Mouse (Mus musculus): ENCODE measurements around the gene Scnn1a.

Scnn1a gene

GRCm38 (mm10) chr6:125309406-125309805 lies 11.1 kb upstream of the Scnn1a start:
- no peak for DNase-seq (ENCODE audit: low spot score in 2 of 2)

GRCm38 (mm10) chr6:125312171-125312570 lies 8.3 kb upstream of the Scnn1a start:
- no peak for DNase-seq (ENCODE audit: low spot score in 2 of 2)

GRCm38 (mm10) chr6:125312581-125313355 lies 7.7 kb upstream of the Scnn1a start:
- no peak for DNase-seq (ENCODE audit: low spot score in 2 of 2)

GRCm38 (mm10) chr6:125313546-125314230 lies 6.8 kb upstream of the Scnn1a start, which contains the start of gene Ltbr:
Ltbr (minus strand) TSS chr6:125313885.
- DNase-seq (ENCODE audit: low spot score in 2 of 2): peak in 1 of 2 experiments; percentile 27

GRCm38 (mm10) chr6:125314231-125314563 lies 6.3 kb upstream of the Scnn1a start:
- DNase-seq (ENCODE audit: low spot score in 2 of 2): no peak

GRCm38 (mm10) chr6:125314746-125315145 lies 5.7 kb upstream of the Scnn1a start:
- no peak for DNase-seq (ENCODE audit: low spot score in 2 of 2)

GRCm38 (mm10) chr6:125317077-125317476 lies 3.4 kb upstream of the Scnn1a start:
- DNase-seq (ENCODE audit: low spot score in 2 of 2): no peak

- no peak for DNase-seq (ENCODE audit: low spot score in 2 of 2)
Observed at GRCm38 (mm10) chr6:125318981-125319918, 1.2 kb upstream of the Scnn1a start.

GRCm38 (mm10) chr6:125319919-125320296 lies 551 bp upstream of the Scnn1a start:
- no peak for DNase-seq (ENCODE audit: low spot score in 2 of 2)

- DNase-seq (ENCODE audit: low spot score in 2 of 2): no peak
Observed at GRCm38 (mm10) chr6:125321114-125321855, 826 bp downstream of the Scnn1a start.

GRCm38 (mm10) chr6:125322794-125323193 lies 2.3 kb downstream of the Scnn1a start:
- no peak for DNase-seq (ENCODE audit: low spot score in 2 of 2)

GRCm38 (mm10) chr6:125323547-125323946 lies 3.1 kb downstream of the Scnn1a start:
- DNase-seq (ENCODE audit: low spot score in 2 of 2): no peak

- DNase-seq (ENCODE audit: low spot score in 2 of 2): no peak
Observed at GRCm38 (mm10) chr6:125325337-125325736, 4.9 kb downstream of the Scnn1a start.

GRCm38 (mm10) chr6:125328243-125328642 lies 7.8 kb downstream of the Scnn1a start:
- DNase-seq (ENCODE audit: low spot score in 2 of 2): no peak

GRCm38 (mm10) chr6:125330626-125331326 lies 10.3 kb downstream of the Scnn1a start:
- DNase-seq (ENCODE audit: low spot score in 2 of 2): peak; percentile 41 to 57

- DNase-seq (ENCODE audit: low spot score in 2 of 2): no peak
Observed at GRCm38 (mm10) chr6:125333112-125333899, 12.8 kb downstream of the Scnn1a start.

GRCm38 (mm10) chr6:125334356-125334755 lies 13.9 kb downstream of the Scnn1a start:
- DNase-seq (ENCODE audit: low spot score in 2 of 2): no peak

- DNase-seq (ENCODE audit: low spot score in 2 of 2): no peak
Observed at GRCm38 (mm10) chr6:125338791-125339660, 18.6 kb downstream of the Scnn1a start.

GRCm38 (mm10) chr6:125340244-125340643 lies 19.8 kb downstream of the Scnn1a start:
- no peak for DNase-seq (ENCODE audit: low spot score in 2 of 2)
